Mouse (Mus musculus) cortical plate, adult 2 months (tissue): ENCODE measurements at regions not wholly inside any gene's neighbourhood (a gene's known extent, or its start where the extent isn't known, plus 50 kb on each side); places are given as distances from the start of the nearest gene placed in this dataset.

ENCODE experiments used
- CTCF ChIP-seq: fragments of 200-500 bp; IDR thresholded peaks from 2 replicates; pipeline ENCODE4 v1.5.1; 2011; ENCODE audit warnings: mild to moderate bottlenecking, control low read depth, low read length; ENCODE audit not compliant: insufficient read depth; ENCODE audit errors: extremely low read depth
- POLR2A ChIP-seq: fragments of 200-500 bp; IDR thresholded peaks from 2 replicates; pipeline ENCODE4 v1.6.1; 2011; ENCODE audit warnings: mild to moderate bottlenecking, low read length, control low read depth; ENCODE audit not compliant: insufficient read depth; ENCODE audit errors: extremely low read depth

DNA sequence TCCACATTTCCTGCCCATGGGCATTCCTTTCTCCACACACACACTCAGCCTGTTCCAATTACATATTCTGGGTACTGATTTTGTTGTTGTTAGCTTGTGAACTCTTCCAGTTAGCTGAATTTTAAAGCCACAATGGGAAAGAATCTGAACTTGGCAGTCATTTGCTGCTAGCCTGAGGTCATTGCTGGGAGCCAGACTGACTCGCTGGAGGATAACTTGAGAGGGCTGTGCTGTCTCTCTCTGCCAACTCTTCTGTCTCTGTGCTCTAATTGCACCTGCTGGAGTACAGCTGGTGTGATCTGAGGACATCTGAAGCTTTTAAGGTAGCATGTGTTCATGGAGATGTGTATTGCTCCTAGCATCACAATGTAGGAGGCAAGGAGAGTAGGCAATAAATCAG lies 252.6 kb upstream of the Fam98a start:
- TF ChIP-seq CTCF (no peak), POLR2A (no peak)
